Mouse (Mus musculus) stomach, embryonic 16.5 days (tissue): ENCODE data around the gene Ablim2. TPM values are rescaled to one million over a fixed set of nuclear protein-coding genes. Genes with fewer than 3 reads are reported as not detected.

Experiments used
- ATAC-seq: fragments of 200-750 bp; cut with Nextera tagmentation; 2 replicates; pipeline ENCODE4 v1.8.0; 2017; ENCODE audit warnings: moderate number of reproducible peaks, moderate TSS enrichment; ENCODE audit not compliant: insufficient read depth, low FRiP score
- H3K27ac ChIP-seq: fragments of 300-500 bp; sonication (generic); 2 replicates; pipeline ENCODE4 v1.5.1; 2014; ENCODE audit warnings: low read length
- H3K27me3 ChIP-seq: fragments of 300-500 bp; sonication (generic); 2 replicates; pipeline ENCODE4 v1.6.1; 2014; ENCODE audit warnings: low read length, control low read depth, mixed read lengths; ENCODE audit not compliant: control insufficient read depth, insufficient read depth
- H3K36me3 ChIP-seq: fragments of 300-500 bp; sonication (generic); 2 replicates; pipeline ENCODE4 v1.6.1; 2014; ENCODE audit warnings: low read length; ENCODE audit not compliant: control insufficient read depth, insufficient read depth
- H3K4me1 ChIP-seq: fragments of 300-500 bp; sonication (generic); 2 replicates; pipeline ENCODE4 v1.6.1; 2014; ENCODE audit warnings: low read length, control low read depth, mixed read lengths; ENCODE audit not compliant: control insufficient read depth, insufficient read depth
- H3K4me2 ChIP-seq: fragments of 300-500 bp; sonication (generic); 2 replicates; pipeline ENCODE4 v1.6.1; 2014; ENCODE audit warnings: low read depth, low read length, mixed read lengths
- H3K4me3 ChIP-seq: fragments of 300-500 bp; sonication (generic); replicated peaks from 2 replicates; pipeline ENCODE4 v1.5.1; 2014; ENCODE audit warnings: mild to moderate bottlenecking, low read length
- H3K9ac ChIP-seq: fragments of 300-500 bp; sonication (generic); 2 replicates; pipeline ENCODE4 v1.6.1; 2014; ENCODE audit warnings: low read length
- H3K9me3 ChIP-seq: fragments of 300-500 bp; sonication (generic); replicated peaks from 2 replicates; pipeline ENCODE4 v1.6.1; 2016; ENCODE audit warnings: low read length, control low read depth; ENCODE audit not compliant: control insufficient read depth
- WGBS: fragments of 180-500 bp; shearing (Covaris S2); extraction: QIAGEN DNeasy Blood & Tissue Kit; methylation state at CpG from one replicate; pipeline ENCODE4 v1.1.7; 2014; 5-methylcytosine and 5-hydroxymethylcytosine counted together
- polyA plus RNA-seq: library from polyadenylated mRNA; unstranded; fragments of >200 nt; fragmentation: Nextera tagmentation; extraction: Ambion mirVana; gene quantifications from 2 replicates; pipeline ENCODE4 v1.2.1, GENCODE M21; 2015

Gene Ablim2
- polyA plus RNA-seq, 1 experiment from 2014 or later = 4.3 TPM

DNA sequence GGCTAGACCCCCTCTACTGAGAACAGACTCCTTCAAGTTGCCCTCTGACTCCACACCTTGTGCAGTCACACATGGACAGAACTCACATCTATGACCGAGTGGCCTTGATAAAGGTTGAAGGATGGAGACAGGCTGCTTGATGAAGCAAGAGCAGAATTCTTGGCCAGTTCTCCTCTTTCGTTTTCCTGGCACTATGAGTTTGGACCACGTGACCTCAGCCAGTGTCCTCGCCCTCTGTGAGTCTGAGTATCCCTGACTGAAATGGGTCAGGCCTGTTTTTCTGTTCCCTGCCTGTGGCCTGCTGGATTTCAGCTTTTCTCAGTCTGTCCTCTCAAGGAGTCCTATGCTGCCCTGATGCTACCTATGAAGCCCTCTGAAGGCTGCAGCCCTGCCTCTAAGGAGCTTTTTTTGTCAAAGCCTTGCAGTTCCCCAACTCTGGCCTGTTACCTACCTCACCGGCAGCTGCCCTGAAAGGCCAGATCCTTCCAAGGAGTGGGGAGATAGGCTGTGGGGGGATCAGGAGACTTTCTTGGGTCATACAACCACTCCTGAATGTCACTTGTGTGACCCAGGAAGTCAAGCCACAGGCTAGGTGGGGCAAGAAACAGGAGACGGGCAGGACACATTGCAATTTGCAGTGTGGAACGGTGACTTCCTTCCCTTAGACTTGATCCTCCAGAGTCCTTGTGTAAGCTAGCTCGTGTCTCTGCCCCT lies 14.3 kb upstream of the Ablim2 start:
- Histone ChIP-seq H3K27me3 (no peaks in the 10 kb centered on the region), H3K9ac (no peak overlapping the region), H3K9me3 (no peaks in the 10 kb centered on the region), H3K36me3 (no peaks in the 10 kb centered on the region), H3K4me1 (peaks cover 12% of the 10 kb centered on the region), H3K4me3 (no peak overlapping the region), H3K27ac (no peak overlapping the region), H3K4me2 (no peak overlapping the region)
- ATAC-seq = no peak
- 72% methylated on average over 8 of the region's 8 CpGs for whole genome bisulfite sequencing

DNA sequence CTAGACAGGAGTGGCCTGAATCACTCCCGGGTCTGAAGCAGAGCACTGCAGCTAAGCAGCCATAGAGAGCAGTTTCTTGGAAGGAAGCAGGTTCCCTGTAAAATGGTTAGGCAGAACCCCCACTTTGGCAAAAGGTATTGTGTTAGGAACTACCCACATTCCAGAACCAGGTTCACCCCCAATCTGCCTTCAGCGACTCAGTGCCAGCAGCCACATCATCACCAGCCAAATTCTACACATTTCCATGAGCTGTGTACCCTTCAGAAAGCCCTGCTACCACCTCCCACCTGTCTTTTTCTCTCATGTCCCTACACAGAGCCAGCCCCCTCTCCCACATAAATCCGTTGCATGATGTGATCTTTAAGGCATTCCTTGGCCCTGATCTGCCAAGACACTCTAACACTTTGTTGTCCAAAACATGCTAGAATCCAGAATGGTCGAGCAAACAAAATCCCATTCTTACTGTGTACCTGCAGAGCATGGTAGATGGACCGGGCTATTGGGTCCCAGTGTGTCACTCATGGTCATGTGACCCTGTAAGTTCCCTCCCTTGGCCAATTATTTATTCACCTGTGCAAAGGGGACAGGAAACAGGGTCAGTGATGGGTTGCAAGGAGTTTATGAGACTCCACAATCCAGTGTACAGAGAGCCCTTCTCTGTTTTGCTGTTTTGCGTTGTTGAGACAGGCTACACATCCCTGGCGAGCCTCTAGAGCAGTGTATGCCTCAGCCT lies 13.5 kb upstream of the Ablim2 start:
- 78% methylated on average over 7 of the region's 7 CpGs for WGBS
- H3K4me1 ChIP-seq = peaks cover 12% of the 10 kb centered on the region
- H3K4me3 ChIP-seq = no peak overlapping the region
- H3K9me3 ChIP-seq = no peaks in the 10 kb centered on the region
- ATAC-seq = no peak
- no peak overlapping the region for H3K27ac ChIP-seq
- no peak overlapping the region for H3K9ac ChIP-seq
- H3K27me3 ChIP-seq = no peaks in the 10 kb centered on the region
- H3K36me3 ChIP-seq = no peaks in the 10 kb centered on the region
- H3K4me2 ChIP-seq = no peak overlapping the region

DNA sequence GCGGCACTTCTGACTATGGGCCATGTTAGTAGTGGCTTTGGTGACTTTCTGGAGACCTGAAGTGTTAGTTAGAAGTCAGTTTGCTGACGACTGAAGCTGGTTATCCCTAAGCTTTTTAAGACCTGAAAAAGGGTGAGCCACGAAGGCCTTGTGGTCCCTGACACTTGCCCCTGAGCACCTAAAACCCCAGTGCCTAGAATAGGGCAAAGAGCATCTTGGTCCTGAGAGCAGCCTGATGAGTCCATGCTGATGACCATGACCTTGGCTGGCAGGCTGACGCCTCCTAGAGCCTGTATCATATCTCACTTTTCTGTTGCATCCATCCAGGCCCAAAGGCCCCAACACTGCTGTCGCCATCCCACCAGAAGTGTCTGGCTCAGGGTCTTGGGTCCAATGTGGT lies 12.3 kb upstream of the Ablim2 start:
- ATAC-seq = no peak
- no peaks in the 10 kb centered on the region for H3K36me3 ChIP-seq
- peaks cover 3% of the 10 kb centered on the region for H3K4me1 ChIP-seq
- no peak overlapping the region for H3K9ac ChIP-seq
- no peak overlapping the region for H3K4me2 ChIP-seq
- no peak overlapping the region for H3K4me3 ChIP-seq
- H3K9me3 ChIP-seq = no peaks in the 10 kb centered on the region
- no peaks in the 10 kb centered on the region for H3K27me3 ChIP-seq
- H3K27ac ChIP-seq = no peak overlapping the region
- WGBS = 86% methylated on average over 5 of the region's 5 CpGs

DNA sequence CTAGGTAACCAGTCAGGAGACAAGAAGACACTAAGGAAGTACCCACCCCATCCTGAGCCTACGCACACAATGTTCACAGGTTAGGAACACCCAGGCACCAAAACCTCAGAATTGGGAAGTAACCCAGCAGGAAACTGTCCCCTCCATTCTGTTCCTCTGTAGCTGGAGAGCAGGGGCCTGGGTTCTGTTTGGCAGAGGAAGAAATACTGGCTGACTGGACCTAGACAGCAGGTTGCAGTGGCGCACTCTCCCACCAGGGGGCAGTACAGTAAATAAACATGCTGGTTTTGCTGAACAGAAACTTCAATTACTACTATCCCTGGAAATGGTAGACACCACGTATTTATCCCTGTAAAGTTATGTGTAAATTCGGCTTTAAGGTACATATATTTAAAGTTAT lies 10.8 kb upstream of the Ablim2 start:
- no peak overlapping the region for H3K4me3 ChIP-seq
- no peaks in the 10 kb centered on the region for H3K27me3 ChIP-seq
- WGBS = 24% methylated on average over 4 of the region's 4 CpGs
- H3K4me1 ChIP-seq = no peaks in the 10 kb centered on the region; the same call in 1 of the 2 replicates
- no peaks in the 10 kb centered on the region for H3K36me3 ChIP-seq
- ATAC-seq = no peak
- H3K9me3 ChIP-seq = no peaks in the 10 kb centered on the region
- no peak overlapping the region for H3K4me2 ChIP-seq
- H3K27ac ChIP-seq = no peak overlapping the region
- H3K9ac ChIP-seq = no peak overlapping the region

DNA sequence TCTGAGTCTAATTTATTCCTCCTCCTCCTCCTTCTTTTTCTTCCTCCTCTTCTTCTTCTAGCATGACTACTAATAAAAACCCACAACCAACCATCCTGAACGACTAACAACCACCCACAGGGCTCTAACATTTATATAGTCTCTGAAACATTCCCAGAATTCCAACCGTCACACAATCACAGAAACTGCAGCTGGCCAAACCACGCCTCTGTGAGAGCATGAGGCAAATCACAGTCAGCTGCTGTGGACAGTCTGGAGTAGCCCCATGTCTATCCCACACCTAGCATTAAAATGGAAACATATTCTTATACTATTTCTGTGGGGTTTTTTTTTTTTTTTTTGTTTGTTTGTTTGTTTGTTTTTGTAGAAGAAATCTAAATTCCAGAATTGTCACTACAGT lies 8.3 kb upstream of the Ablim2 start:
- ATAC-seq = no peak
- H3K4me2 ChIP-seq = no peak overlapping the region
- no peaks in the 10 kb centered on the region for H3K36me3 ChIP-seq
- WGBS = 47% methylated on average over 3 of the region's 3 CpGs
- H3K27me3 ChIP-seq = no peaks in the 10 kb centered on the region
- H3K4me1 ChIP-seq = no peaks in the 10 kb centered on the region
- H3K4me3 ChIP-seq = no peak overlapping the region
- H3K27ac ChIP-seq = no peak overlapping the region
- no peaks in the 10 kb centered on the region for H3K9me3 ChIP-seq
- no peak overlapping the region for H3K9ac ChIP-seq

DNA sequence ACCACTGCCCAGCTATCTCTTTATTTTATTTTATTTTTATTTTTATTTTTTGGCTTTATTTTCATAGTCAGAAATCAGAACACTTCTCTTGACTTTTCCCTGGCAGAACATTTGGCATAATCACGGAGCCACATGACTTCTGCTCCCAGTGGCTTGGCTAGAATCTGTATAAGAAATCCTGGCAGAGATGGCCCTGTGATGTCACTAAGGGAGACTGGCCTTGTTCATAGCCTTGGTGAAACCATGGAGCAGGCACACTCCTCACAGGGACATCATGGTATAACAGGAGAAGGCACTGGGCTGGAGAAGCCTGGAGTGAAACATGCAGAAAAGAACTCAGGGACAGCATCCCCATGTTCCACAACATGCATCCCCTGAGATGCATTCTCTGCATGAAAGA lies 7.7 kb upstream of the Ablim2 start:
- Histone ChIP-seq H3K4me3 (no peak overlapping the region), H3K36me3 (no peaks in the 10 kb centered on the region), H3K9me3 (no peaks in the 10 kb centered on the region), H3K4me1 (no peaks in the 10 kb centered on the region), H3K4me2 (no peak overlapping the region), H3K9ac (no peak overlapping the region), H3K27ac (no peak overlapping the region), H3K27me3 (no peaks in the 10 kb centered on the region)
- ATAC-seq = no peak
- 86% methylated on average over 1 of the region's 1 CpGs for WGBS

DNA sequence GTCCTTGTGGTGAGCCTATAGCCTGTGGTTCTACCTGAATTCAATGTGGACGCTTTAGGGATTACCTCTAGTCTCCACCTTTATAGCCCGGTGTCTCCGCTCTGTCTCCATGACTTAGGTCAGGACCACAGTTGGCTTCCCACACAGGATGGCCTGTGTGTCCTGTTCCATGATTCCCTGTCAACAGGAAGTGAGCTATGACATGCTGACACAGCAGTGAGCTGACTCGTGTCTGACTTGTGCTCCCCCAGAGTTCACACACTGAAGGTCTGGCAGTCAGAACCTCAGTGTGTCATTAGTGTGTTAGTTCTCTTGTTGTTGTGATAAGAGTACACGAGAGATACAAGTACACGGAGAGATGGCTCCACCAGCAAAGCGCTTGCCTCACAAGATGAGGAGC lies 6.7 kb upstream of the Ablim2 start:
- WGBS = 82% methylated on average over 7 of the region's 7 CpGs
- no peak overlapping the region for H3K4me3 ChIP-seq
- H3K27me3 ChIP-seq = no peaks in the 10 kb centered on the region
- H3K9me3 ChIP-seq = no peaks in the 10 kb centered on the region
- H3K9ac ChIP-seq = no peak overlapping the region
- no peak for ATAC-seq
- no peaks in the 10 kb centered on the region for H3K36me3 ChIP-seq
- no peaks in the 10 kb centered on the region for H3K4me1 ChIP-seq
- H3K27ac ChIP-seq = no peak overlapping the region
- H3K4me2 ChIP-seq = no peak overlapping the region

DNA sequence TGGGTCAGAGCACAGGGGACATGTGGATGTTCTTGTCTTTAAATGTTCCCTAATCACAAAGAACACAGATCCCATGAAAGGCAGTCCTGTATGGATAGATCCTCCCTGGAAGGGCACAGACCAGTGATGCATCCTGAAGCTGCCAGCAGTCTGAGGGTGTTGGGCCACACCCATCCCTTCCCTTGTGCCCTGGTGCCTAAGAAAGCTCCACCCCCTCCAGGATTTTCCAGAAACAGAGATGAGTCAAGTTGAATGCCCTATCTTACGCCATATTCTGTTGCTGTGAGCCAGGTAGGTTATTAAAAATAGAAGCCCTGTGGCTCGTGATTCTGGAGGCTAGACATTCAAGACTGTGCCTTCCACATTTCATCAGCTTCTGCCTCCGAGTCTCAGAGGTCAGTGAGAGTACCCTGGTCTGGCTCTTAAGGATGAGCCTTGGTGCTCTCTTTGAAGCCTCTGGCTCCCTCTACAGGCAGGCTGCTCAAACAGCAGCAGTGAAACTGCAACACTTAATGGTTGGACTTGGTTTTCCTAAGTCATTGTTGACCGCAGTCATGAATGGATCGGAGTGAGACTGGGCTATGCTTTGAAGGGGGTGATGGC lies 2.4 kb upstream of the Ablim2 start:
- no peak overlapping the region for H3K9ac ChIP-seq
- H3K36me3 ChIP-seq = no peaks in the 10 kb centered on the region
- H3K4me1 ChIP-seq = peaks cover 9% of the 10 kb centered on the region; the same call in 1 of the 2 replicates
- H3K9me3 ChIP-seq = no peaks in the 10 kb centered on the region
- H3K4me3 ChIP-seq = no peak overlapping the region
- ATAC-seq = no peak
- WGBS = 31% methylated on average over 5 of the region's 5 CpGs
- H3K27ac ChIP-seq = no peak overlapping the region
- no peak overlapping the region for H3K4me2 ChIP-seq
- peaks cover 18% of the 10 kb centered on the region for H3K27me3 ChIP-seq

DNA sequence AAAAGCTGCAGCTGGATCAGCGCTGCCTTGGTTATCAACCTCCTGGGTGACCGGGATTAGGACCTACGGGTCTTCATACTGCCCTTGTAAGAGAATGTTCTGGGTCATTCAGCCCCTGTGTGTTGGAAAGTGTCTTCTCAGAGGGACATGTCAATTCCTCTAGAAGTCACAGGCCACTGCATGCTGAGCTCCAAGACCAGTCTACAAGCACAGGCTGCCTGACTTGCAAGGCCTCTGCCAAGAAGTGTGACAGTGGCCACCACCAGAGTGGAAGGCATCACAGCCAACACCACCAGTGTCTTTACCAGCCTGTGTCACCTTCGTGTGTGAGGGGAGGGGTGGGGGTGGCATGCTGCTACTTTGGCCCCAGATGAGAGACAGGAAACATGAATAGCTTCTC lies 1.7 kb upstream of the Ablim2 start:
- Histone ChIP-seq H3K27ac (no peak overlapping the region), H3K4me3 (no peak overlapping the region), H3K27me3 (peaks cover 18% of the 10 kb centered on the region), H3K36me3 (no peaks in the 10 kb centered on the region), H3K9ac (no peak overlapping the region), H3K4me2 (no peak overlapping the region), H3K4me1 (peaks cover 9% of the 10 kb centered on the region; the same call in 1 of the 2 replicates), H3K9me3 (no peaks in the 10 kb centered on the region)
- ATAC-seq = no peak
- 79% methylated on average over 4 of the region's 4 CpGs for WGBS
